Mouse (Mus musculus) heart, adult 8-10 months (tissue): ENCODE results near the gene Stat3. TPM values are rescaled to one million over a fixed set of nuclear protein-coding genes. Genes with fewer than 3 reads are reported as not detected.
A peak's percentile ranks its signal among the peaks of the same experiment; 100 is the strongest.

Source experiments
- DNase-seq: peaks from one replicate; pipeline ENCODE4 v3.0.0; 2022; ENCODE audit warnings: low spot score
- total RNA-seq, 4 experiments: library from RNA; stranded (reverse); gene quantifications; 2 replicates each; pipeline ENCODE4 v1.2.4; 2022

Stat3 gene
- total RNA-seq, 4 experiments from 2014 or later, result 76.6 to 108 (median 91.0) TPM

- DNase-seq, result no peak
These were observed 24.8 kb upstream of the Stat3 start for GRCm38 (mm10) chr11:100964180-100964579.

- no peak for DNase-seq
These were observed 24.3 kb upstream of the Stat3 start for GRCm38 (mm10) chr11:100963647-100964046.

- DNase-seq, result peak; percentile 89
These were observed 23.1 kb upstream of the Stat3 start for GRCm38 (mm10) chr11:100962371-100962911.

GRCm38 (mm10) chr11:100960540-100960939 is 21.2 kb upstream of the Stat3 start:
- peak; percentile 91 for DNase-seq

GRCm38 (mm10) chr11:100959826-100960225 is 20.5 kb upstream of the Stat3 start:
- no peak for DNase-seq

- no peak for DNase-seq
These were observed 20.1 kb upstream of the Stat3 start for GRCm38 (mm10) chr11:100959464-100959810.

- DNase-seq, result no peak
These were observed 19.5 kb upstream of the Stat3 start for GRCm38 (mm10) chr11:100958613-100959463.

GRCm38 (mm10) chr11:100957915-100958469 is 18.7 kb upstream of the Stat3 start:
- no peak for DNase-seq

GRCm38 (mm10) chr11:100957244-100957643 is 17.9 kb upstream of the Stat3 start:
- DNase-seq, result peak; percentile 95

- no peak for DNase-seq
These were observed 10.2 kb upstream of the Stat3 start for GRCm38 (mm10) chr11:100949540-100949939.

GRCm38 (mm10) chr11:100948317-100948716 is 9.0 kb upstream of the Stat3 start:
- no peak for DNase-seq

GRCm38 (mm10) chr11:100947548-100947947 is 8.2 kb upstream of the Stat3 start:
- DNase-seq, result no peak

- no peak for DNase-seq
These were observed 7.5 kb upstream of the Stat3 start for GRCm38 (mm10) chr11:100946862-100947261.

GRCm38 (mm10) chr11:100942388-100942787 is 3.0 kb upstream of the Stat3 start:
- no peak for DNase-seq

GRCm38 (mm10) chr11:100938711-100939511 is 429 bp downstream of the Stat3 start:
- no peak for DNase-seq

GRCm38 (mm10) chr11:100938112-100938511 is 1.2 kb downstream of the Stat3 start:
- peak; percentile 73 for DNase-seq

GRCm38 (mm10) chr11:100937295-100937694 is 2.0 kb downstream of the Stat3 start:
- no peak for DNase-seq

GRCm38 (mm10) chr11:100935373-100936355 is 3.7 kb downstream of the Stat3 start:
- DNase-seq, result peak; percentile 53

GRCm38 (mm10) chr11:100931254-100931921 is 8.0 kb downstream of the Stat3 start:
- DNase-seq, result peak; percentile 76

GRCm38 (mm10) chr11:100930611-100931010 is 8.7 kb downstream of the Stat3 start:
- DNase-seq, result no peak
